Mouse (Mus musculus) forebrain, embryonic 11.5 days (tissue): ENCODE results near the gene D11Wsu47e. TPM values are rescaled to one million over a fixed set of nuclear protein-coding genes. Genes with fewer than 3 reads are reported as not detected.

Experiments used
- ATAC-seq: fragments of 200-750 bp; cut with Nextera tagmentation; replicated peaks from 2 replicates; pipeline ENCODE4 v1.8.0; 2017; ENCODE audit warnings: moderate TSS enrichment; ENCODE audit not compliant: low FRiP score
- DNase-seq: peaks from one replicate; pipeline ENCODE4 v3.0.0-alpha.2; 2017; ENCODE audit warnings: low spot score
- H3K27ac ChIP-seq: fragments of 300-500 bp; sonication (generic); 2 replicates; pipeline ENCODE4 v1.5.1; 2014; ENCODE audit warnings: low read depth, low read length
- H3K27me3 ChIP-seq: fragments of 300-500 bp; sonication (generic); 2 replicates; pipeline ENCODE4 v1.6.1; 2014; ENCODE audit warnings: mild to moderate bottlenecking, low read length, mixed read lengths; ENCODE audit not compliant: control insufficient read depth, insufficient read depth
- H3K36me3 ChIP-seq: fragments of 300-500 bp; sonication (generic); 2 replicates; pipeline ENCODE4 v1.6.1; 2014; ENCODE audit warnings: mild to moderate bottlenecking, low read length, moderate library complexity, mixed read lengths; ENCODE audit not compliant: control insufficient read depth, insufficient read depth
- H3K4me1 ChIP-seq: fragments of 300-500 bp; sonication (generic); replicated peaks from 2 replicates; pipeline ENCODE4 v1.6.1; 2014; ENCODE audit warnings: low read length, mixed read lengths; ENCODE audit not compliant: control insufficient read depth, insufficient read depth
- H3K4me2 ChIP-seq: fragments of 300-500 bp; sonication (generic); 2 replicates; pipeline ENCODE4 v1.6.1; 2014; ENCODE audit warnings: low read depth, mild to moderate bottlenecking, low read length, moderate library complexity, mixed read lengths; ENCODE audit not compliant: severe bottlenecking
- H3K4me3 ChIP-seq: fragments of 300-500 bp; sonication (generic); 2 replicates; pipeline ENCODE4 v1.5.1; 2014; ENCODE audit warnings: low read depth, low read length
- H3K9ac ChIP-seq: fragments of 300-500 bp; sonication (generic); 2 replicates; pipeline ENCODE4 v1.6.1; 2014; ENCODE audit warnings: low read length
- H3K9me3 ChIP-seq: fragments of 300-500 bp; sonication (generic); 2 replicates; pipeline ENCODE4 v1.6.1; 2016; ENCODE audit warnings: low read length, mixed read lengths; ENCODE audit not compliant: control insufficient read depth
- WGBS: fragments of 180-500 bp; shearing (Covaris S2); extraction: QIAGEN DNeasy Blood & Tissue Kit; methylation state at CpG from one replicate; pipeline ENCODE4 v1.1.7; 2014; 5-methylcytosine and 5-hydroxymethylcytosine counted together
- polyA plus RNA-seq: library from polyadenylated mRNA; unstranded; fragments of >200 nt; fragmentation: Nextera tagmentation; extraction: Ambion mirVana; gene quantifications from 2 replicates; pipeline ENCODE4 v1.2.1, GENCODE M21; 2014

Gene D11Wsu47e
- polyA plus RNA-seq, 1 experiment from 2014 or later, result 26.5 TPM

DNA sequence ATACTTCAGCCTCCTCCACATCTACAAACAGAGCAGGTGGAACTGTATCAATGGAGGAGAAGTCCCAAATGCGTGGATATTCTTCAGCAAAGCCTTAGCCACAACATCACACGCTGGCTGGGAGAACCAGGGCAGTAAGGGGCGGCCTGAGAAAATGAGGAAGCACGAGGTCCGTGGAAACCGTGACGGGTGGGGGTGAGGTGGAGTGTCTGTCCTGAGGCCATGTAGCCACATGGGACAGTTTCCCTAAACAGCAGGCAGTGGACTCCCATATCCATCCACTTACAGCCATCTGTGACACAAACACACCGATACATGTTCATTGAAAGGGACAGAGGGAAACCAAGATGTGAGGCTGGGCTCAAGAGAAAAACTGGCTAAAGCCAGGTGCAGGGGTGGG lies 53.7 kb downstream of the D11Wsu47e start:
- DNase-seq, result no peak
- Histone ChIP-seq H3K36me3 (peaks cover 3% of the 10 kb centered on the region; the same call in 1 of the 2 replicates), H3K4me2 (no peak overlapping the region), H3K27me3 (no peaks in the 10 kb centered on the region), H3K4me3 (no peak overlapping the region), H3K9me3 (no peaks in the 10 kb centered on the region), H3K27ac (no peak overlapping the region), H3K4me1 (peaks cover 17% of the 10 kb centered on the region; the same call in 1 of the 2 replicates), H3K9ac (no peak overlapping the region)
- WGBS, result 90% methylated on average over 8 of the region's 8 CpGs
- no peak for ATAC-seq

DNA sequence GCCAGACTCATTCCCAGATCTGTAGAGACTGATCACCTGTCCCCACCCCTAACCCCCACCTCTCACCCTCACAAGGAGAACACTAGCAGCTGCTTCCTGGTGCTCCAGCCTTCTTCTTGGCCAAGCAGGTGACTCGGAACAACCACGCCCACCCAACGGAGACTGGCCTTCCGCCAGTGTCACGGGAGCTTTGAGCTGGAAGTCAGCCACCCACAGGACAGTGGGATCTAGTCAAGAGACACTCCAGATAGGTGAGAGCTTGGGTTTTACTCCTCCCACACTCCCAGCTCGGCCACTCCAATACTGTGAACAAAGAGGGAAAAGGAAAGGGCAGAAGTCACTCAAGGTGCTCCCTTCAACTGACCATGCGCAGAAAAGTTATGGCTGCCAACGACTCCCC lies 55.0 kb downstream of the D11Wsu47e start:
- ATAC-seq (no peak), DNase-seq (no peak)
- WGBS, result 91% methylated on average over 8 of the region's 8 CpGs
- Histone ChIP-seq H3K9ac (no peak overlapping the region), H3K27ac (no peak overlapping the region), H3K9me3 (peaks cover 2% of the 10 kb centered on the region; the same call in 1 of the 2 replicates), H3K27me3 (no peaks in the 10 kb centered on the region), H3K4me2 (no peak overlapping the region), H3K36me3 (peaks cover 12% of the 10 kb centered on the region), H3K4me3 (no peak overlapping the region), H3K4me1 (peaks cover 11% of the 10 kb centered on the region; the same call in 1 of the 2 replicates)

DNA sequence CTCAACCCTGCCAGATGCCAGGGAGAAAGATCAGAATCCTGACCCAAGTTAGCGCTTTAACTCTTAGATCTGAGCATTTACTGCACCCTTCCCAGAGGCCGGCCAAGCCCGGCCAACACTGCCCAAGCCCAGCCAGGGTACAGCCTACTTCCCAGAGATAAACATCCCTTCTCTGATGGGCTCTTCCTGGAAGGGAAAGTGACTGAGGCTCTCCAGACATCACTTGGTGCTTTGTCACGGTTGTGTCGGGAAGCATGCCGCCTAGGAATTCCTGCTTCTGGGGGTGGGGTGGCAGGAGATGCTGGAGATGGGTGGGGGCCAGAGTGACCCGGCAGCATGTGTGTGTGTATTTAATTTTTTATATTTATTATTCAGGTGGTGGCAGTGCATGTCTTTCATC lies 55.9 kb downstream of the D11Wsu47e start:
- peaks cover 17% of the 10 kb centered on the region for H3K36me3 ChIP-seq
- H3K9me3 ChIP-seq, result peaks cover 2% of the 10 kb centered on the region; the same call in 1 of the 2 replicates
- H3K27me3 ChIP-seq, result no peaks in the 10 kb centered on the region
- 91% methylated on average over 7 of the region's 7 CpGs for WGBS
- no peak overlapping the region for H3K4me2 ChIP-seq
- H3K4me1 ChIP-seq, result 0 out of 2 replicates have a peak, but pooled peaks cover 5% of the 10 kb centered on the region
- ATAC-seq, result no peak
- H3K4me3 ChIP-seq, result no peak overlapping the region
- no peak for DNase-seq
- no peak overlapping the region for H3K27ac ChIP-seq
- H3K9ac ChIP-seq, result no peak overlapping the region

DNA sequence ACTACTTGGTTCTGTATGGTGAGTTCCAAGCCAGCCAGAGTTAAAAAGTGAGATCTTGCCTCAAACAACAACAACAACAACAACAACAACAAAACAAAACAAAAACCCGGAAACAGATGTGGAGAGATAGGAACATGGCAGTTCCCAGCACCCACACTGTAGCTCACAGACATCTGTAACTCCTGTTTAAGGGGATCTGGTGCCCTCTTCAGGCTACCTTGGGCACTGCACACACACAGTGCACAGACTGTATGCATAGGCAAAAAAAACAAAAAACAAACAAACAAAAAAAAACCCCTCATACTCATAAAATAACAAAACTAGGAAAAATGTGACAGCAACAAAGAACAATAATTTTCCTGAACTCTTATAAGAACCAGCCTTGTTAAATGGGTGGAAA lies 58.8 kb downstream of the D11Wsu47e start:
- Histone ChIP-seq H3K4me3 (no peak overlapping the region), H3K9me3 (peaks cover 2% of the 10 kb centered on the region; the same call in 1 of the 2 replicates), H3K4me1 (peaks cover 7% of the 10 kb centered on the region; the same call in 1 of the 2 replicates), H3K9ac (no peak overlapping the region), H3K4me2 (no peak overlapping the region), H3K27me3 (no peaks in the 10 kb centered on the region), H3K36me3 (peaks cover 17% of the 10 kb centered on the region), H3K27ac (no peak overlapping the region)
- 89% methylated on average over 1 of the region's 1 CpGs for WGBS
- no peak for DNase-seq
- ATAC-seq, result no peak

Other genes starting within 250 kb of the D11Wsu47e start
- 10.5 and 10.7 TPM in 2 replicates for gene Sstr2, start 65.1 kb upstream of the D11Wsu47e start, polyA plus RNA-seq
- 36.2 and 39.4 TPM in 2 replicates for gene Cog1, start 35.2 kb upstream of the D11Wsu47e start, polyA plus RNA-seq
- 18.4 and 20.6 TPM in 2 replicates for gene Slc39a11, start 34.3 kb upstream of the D11Wsu47e start, polyA plus RNA-seq
- 57.4 and 60.3 TPM in 2 replicates for gene Fam104a, start 257 bp upstream of the D11Wsu47e start, polyA plus RNA-seq
- gene Cpsf4l, start 25.6 kb downstream of the D11Wsu47e start, polyA plus RNA-seq, result 0.33 and 0.47 TPM in 2 replicates
- 78.5 and 88.6 TPM in 2 replicates for gene Cdc42ep4, start 67.5 kb downstream of the D11Wsu47e start, polyA plus RNA-seq